Mouse (Mus musculus) limb, embryonic 14.5 days (tissue): ENCODE results near the gene Nktr. TPM values are rescaled to one million over a fixed set of nuclear protein-coding genes. Genes with fewer than 3 reads are reported as not detected.

Experiments
- ATAC-seq: fragments of 200-750 bp; cut with Nextera tagmentation; 2 replicates; pipeline ENCODE4 v1.8.0; 2017; ENCODE audit warnings: low read depth, moderate number of reproducible peaks, moderate TSS enrichment; ENCODE audit not compliant: low FRiP score
- DNase-seq: peaks from one replicate; pipeline ENCODE4 v3.0.0-alpha.2; 2015; ENCODE audit warnings: low spot score
- H3K27ac ChIP-seq: fragments of 300-500 bp; sonication (generic); replicated peaks from 2 replicates; pipeline ENCODE4 v1.5.1; 2014; ENCODE audit warnings: low read depth, mild to moderate bottlenecking, low read length, moderate library complexity, mixed read lengths
- H3K27me3 ChIP-seq: fragments of 300-500 bp; sonication (generic); 2 replicates; pipeline ENCODE4 v1.6.1; 2014; ENCODE audit warnings: low read length, mixed read lengths; ENCODE audit not compliant: control insufficient read depth, insufficient read depth
- H3K36me3 ChIP-seq: fragments of 300-500 bp; sonication (generic); 2 replicates; pipeline ENCODE4 v1.6.1; 2014; ENCODE audit warnings: mild to moderate bottlenecking, low read length, moderate library complexity, mixed read lengths; ENCODE audit not compliant: control insufficient read depth, insufficient read depth
- H3K4me1 ChIP-seq: fragments of 300-500 bp; sonication (generic); 2 replicates; pipeline ENCODE4 v1.6.1; 2014; ENCODE audit warnings: antibody characterized with exemption, low read length, mixed read lengths; ENCODE audit not compliant: control insufficient read depth, insufficient read depth
- H3K4me2 ChIP-seq: fragments of 300-500 bp; sonication (generic); replicated peaks from 2 replicates; pipeline ENCODE4 v1.6.1; 2014; ENCODE audit warnings: low read depth, mild to moderate bottlenecking, low read length, moderate library complexity; ENCODE audit not compliant: severe bottlenecking
- H3K4me3 ChIP-seq: fragments of 300-500 bp; sonication (generic); replicated peaks from 2 replicates; pipeline ENCODE4 v1.5.1; 2014; ENCODE audit warnings: low read length
- H3K9ac ChIP-seq: fragments of 300-500 bp; sonication (generic); 2 replicates; pipeline ENCODE4 v1.6.1; 2014; ENCODE audit warnings: mild to moderate bottlenecking, low read depth, low read length, moderate library complexity; ENCODE audit not compliant: severe bottlenecking
- H3K9me3 ChIP-seq: fragments of 300-500 bp; sonication (generic); 2 replicates; pipeline ENCODE4 v1.6.1; 2016; ENCODE audit warnings: low read length; ENCODE audit not compliant: control insufficient read depth
- POLR2A ChIP-seq: fragments of 200-500 bp; IDR thresholded peaks from 2 replicates; pipeline ENCODE4 v1.8.0; 2012; ENCODE audit warnings: inconsistent platforms, mild to moderate bottlenecking, moderate library complexity, borderline replicate concordance; ENCODE audit not compliant: insufficient read depth, insufficient read length; ENCODE audit errors: extremely low read depth
- WGBS: fragments of 180-500 bp; shearing (Covaris S2); extraction: QIAGEN DNeasy Blood & Tissue Kit; methylation state at CpG from one replicate; pipeline ENCODE4 v1.1.7; 2014; 5-methylcytosine and 5-hydroxymethylcytosine counted together
- polyA plus RNA-seq, 2 experiments: library from polyadenylated mRNA; depleted of rRNA in 1 of 2; stranded (reverse) in 1 of 2; unstranded in 1 of 2; fragments of >200 nt; fragmentation: Nextera tagmentation in 1 of 2; extraction: Ambion mirVana in 1 of 2; gene quantifications; 2 replicates each; pipeline versions ENCODE4 v1.2.1 to v1.2.3; 2012 to 2014

Nktr gene
- polyA plus RNA-seq, 2 experiments: 73.5 to 188 TPM

- no peak for TF ChIP-seq POLR2A
- H3K27ac ChIP-seq: no peak overlapping the region
- H3K4me2 ChIP-seq: no peak overlapping the region
- DNase-seq: no peak
- H3K27me3 ChIP-seq: no peaks in the 10 kb centered on the region
- H3K36me3 ChIP-seq: peaks cover 26% of the 10 kb centered on the region
- no peaks in the 10 kb centered on the region for H3K9me3 ChIP-seq
- 70% methylated on average over 18 of the region's 18 CpGs for WGBS
- no peak overlapping the region for H3K9ac ChIP-seq
- ATAC-seq: no peak
- H3K4me3 ChIP-seq: no peak overlapping the region
- H3K4me1 ChIP-seq: no peaks in the 10 kb centered on the region
Observed at GRCm38 (mm10) chr9:121682037-121682680, 36.8 kb upstream of the Nktr start.

GRCm38 (mm10) chr9:121684702-121685101 is 34.3 kb upstream of the Nktr start:
- Histone ChIP-seq H3K9me3 (no peaks in the 10 kb centered on the region), H3K36me3 (peaks cover 39% of the 10 kb centered on the region), H3K27ac (no peak overlapping the region), H3K4me3 (no peak overlapping the region), H3K4me2 (no peak overlapping the region), H3K4me1 (no peaks in the 10 kb centered on the region), H3K27me3 (no peaks in the 10 kb centered on the region), H3K9ac (no peak overlapping the region)
- WGBS: 75% methylated on average over 7 of the region's 7 CpGs
- TF ChIP-seq POLR2A: no peak
- no peak for ATAC-seq
- DNase-seq: no peak

- ATAC-seq: no peak
Observed at GRCm38 (mm10) chr9:121690200-121690651, 28.7 kb upstream of the Nktr start.

GRCm38 (mm10) chr9:121690734-121691133 is 28.2 kb upstream of the Nktr start:
- Histone ChIP-seq H3K4me2 (no peak overlapping the region), H3K4me3 (no peak overlapping the region), H3K4me1 (no peaks in the 10 kb centered on the region), H3K36me3 (peaks cover 57% of the 10 kb centered on the region), H3K27me3 (no peaks in the 10 kb centered on the region), H3K9me3 (no peaks in the 10 kb centered on the region), H3K9ac (no peak overlapping the region), H3K27ac (no peak overlapping the region)
- DNase-seq (no peak), ATAC-seq (no peak)
- no peak for TF ChIP-seq POLR2A
- WGBS: 82% methylated on average over 7 of the region's 7 CpGs

More at GRCm38 (mm10) chr9:121690200-121690651, 28.7 kb upstream of the Nktr start:
- Histone ChIP-seq H3K9me3 (no peaks in the 10 kb centered on the region), H3K27ac (no peak overlapping the region), H3K4me2 (no peak overlapping the region), H3K9ac (no peak overlapping the region), H3K36me3 (peaks cover 60% of the 10 kb centered on the region), H3K4me1 (no peaks in the 10 kb centered on the region), H3K4me3 (no peak overlapping the region), H3K27me3 (no peaks in the 10 kb centered on the region)
- no peak for DNase-seq
- no peak for TF ChIP-seq POLR2A
- 80% methylated on average over 15 of the region's 15 CpGs for WGBS

GRCm38 (mm10) chr9:121694736-121695135 is 24.2 kb upstream of the Nktr start:
- Histone ChIP-seq H3K4me2 (no peak overlapping the region), H3K27me3 (no peaks in the 10 kb centered on the region), H3K9me3 (no peaks in the 10 kb centered on the region), H3K4me1 (no peaks in the 10 kb centered on the region), H3K9ac (no peak overlapping the region), H3K4me3 (no peak overlapping the region), H3K36me3 (peaks cover 41% of the 10 kb centered on the region), H3K27ac (no peak overlapping the region)
- WGBS: 78% methylated on average over 12 of the region's 12 CpGs
- TF ChIP-seq POLR2A: no peak
- ATAC-seq: no peak
- DNase-seq: no peak
